Mouse (Mus musculus) lung, adult 18-20 months (tissue): Measurements from ENCODE around the gene Gsap.
A peak's percentile ranks its signal among the peaks of the same experiment; 100 is the strongest.
"Not testable (repeated sequence)": the region's sequence is repeated elsewhere in the genome, so short reads cannot be mapped to it uniquely, and the experiment has no call there.

ENCODE experiments used
- DNase-seq, 2 experiments: peaks; one replicate each; pipeline ENCODE4 v3.0.0; 2022; ENCODE audit warnings: mixed read lengths in 2 of 2

The Gsap gene

DNA sequence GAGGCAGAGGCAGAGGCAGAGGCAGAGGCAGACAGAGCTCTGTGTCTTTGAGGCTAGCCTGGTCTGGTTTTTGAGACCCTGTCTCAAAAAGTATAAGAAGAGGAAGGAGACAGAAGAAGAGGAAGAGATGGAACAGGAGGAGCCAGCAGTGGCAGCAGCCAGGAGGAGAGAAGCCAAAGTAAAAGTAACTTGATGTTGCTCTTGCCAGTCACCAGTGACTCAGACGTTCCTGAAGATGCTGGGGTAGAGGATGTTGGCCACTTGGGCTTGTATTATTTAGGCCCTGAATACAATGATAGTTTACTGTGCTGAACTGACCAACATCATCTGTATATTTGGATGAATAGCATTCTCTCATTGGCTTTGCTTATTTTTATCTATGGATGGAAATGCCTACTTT, 142.5 kb downstream of the Gsap start:
- no peak for DNase-seq

GRCm38 (mm10) chr5:21329672-21330665, 143.9 kb downstream of the Gsap start:
- DNase-seq, result no peak

GRCm38 (mm10) chr5:21331656-21332055, 145.6 kb downstream of the Gsap start:
- DNase-seq, result peak in 1 of 2 experiments; percentile 24

GRCm38 (mm10) chr5:21332119-21332518, 146.1 kb downstream of the Gsap start:
- no peak for DNase-seq

GRCm38 (mm10) chr5:21342265-21342664, 156.2 kb downstream of the Gsap start:
- DNase-seq, result not testable (repeated sequence)

- DNase-seq, result peak in 1 of 2 experiments; percentile 45
Observed at GRCm38 (mm10) chr5:21348366-21348765, 162.3 kb downstream of the Gsap start.

DNA sequence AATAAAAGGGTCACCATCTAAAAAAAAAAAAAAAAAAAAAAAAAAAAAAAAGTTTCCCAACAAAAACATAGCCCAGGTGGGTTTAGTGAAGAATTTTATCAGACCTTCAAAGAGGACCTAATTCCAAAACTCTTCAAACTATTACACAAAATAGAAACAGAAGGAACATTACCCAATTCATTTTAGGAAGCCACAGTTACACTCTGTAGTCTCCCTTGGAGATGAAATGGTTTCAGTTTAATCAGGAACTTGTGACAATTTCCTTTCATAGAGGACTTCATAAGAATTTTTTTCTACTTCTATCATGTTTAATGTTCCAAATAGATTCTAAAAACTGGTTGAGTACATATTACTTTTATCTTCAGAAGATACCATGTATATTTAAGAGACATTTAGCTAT, 165.6 kb downstream of the Gsap start:
- DNase-seq, result no peak

GRCm38 (mm10) chr5:21358648-21359047, 172.6 kb downstream of the Gsap start:
- DNase-seq, result no peak

GRCm38 (mm10) chr5:21363343-21363742, 177.3 kb downstream of the Gsap start:
- DNase-seq, result no peak
